Mouse (Mus musculus): ENCODE data around the gene Kdm5b. TPM values are rescaled to one million over a fixed set of nuclear protein-coding genes. Genes with fewer than 3 reads are reported as not detected.
A peak's percentile ranks its signal among the peaks of the same experiment; 100 is the strongest.

Gene Kdm5b
- polyA plus RNA-seq, 1 experiment from 2014 or later, result 120 TPM

GRCm38 (mm10) chr1:134638522-134638921, 78.6 kb downstream of the Kdm5b start:
- 36% methylated on average over 7 of the region's 7 CpGs for WGBS
- ATAC-seq (ENCODE audit: low FRiP score), result no peak
- H3K27ac ChIP-seq, result no peak overlapping the region
- H3K4me3 ChIP-seq, result no peak overlapping the region
- H3K27me3 ChIP-seq, result peaks cover 6% of the 10 kb centered on the region
- H3K9me3 ChIP-seq (replicated peaks), result no peaks in the 10 kb centered on the region
- H3K4me2 ChIP-seq (replicated peaks), result no peak overlapping the region
- H3K36me3 ChIP-seq, result peaks cover 16% of the 10 kb centered on the region; the same call in 1 of the 2 replicates
- peaks cover 13% of the 10 kb centered on the region for H3K4me1 ChIP-seq
- H3K9ac ChIP-seq, result no peak overlapping the region

- Histone ChIP-seq H3K9ac (no peak overlapping the region), H3K4me2 (replicated peaks) (no peak overlapping the region), H3K4me1 (peaks cover 13% of the 10 kb centered on the region), H3K9me3 (replicated peaks) (no peaks in the 10 kb centered on the region), H3K36me3 (0 out of 2 replicates have a peak, but pooled peaks cover 6% of the 10 kb centered on the region), H3K4me3 (no peak overlapping the region), H3K27ac (no peak overlapping the region), H3K27me3 (peaks cover 16% of the 10 kb centered on the region)
- ATAC-seq (ENCODE audit: low FRiP score), result no peak
- 85% methylated on average over 6 of the region's 6 CpGs for WGBS
These were observed 79.5 kb downstream of the Kdm5b start for GRCm38 (mm10) chr1:134639460-134639859.

GRCm38 (mm10) chr1:134641507-134641906, 81.5 kb downstream of the Kdm5b start:
- no peak overlapping the region for H3K27ac ChIP-seq
- H3K36me3 ChIP-seq, result no peaks in the 10 kb centered on the region
- ATAC-seq (ENCODE audit: low FRiP score), result no peak
- 22% methylated on average over 3 of the region's 3 CpGs for WGBS
- peaks cover 16% of the 10 kb centered on the region for H3K4me1 ChIP-seq
- H3K4me2 ChIP-seq (replicated peaks), result no peak overlapping the region
- H3K9ac ChIP-seq, result no peak overlapping the region
- no peak overlapping the region for H3K4me3 ChIP-seq
- no peaks in the 10 kb centered on the region for H3K9me3 ChIP-seq (replicated peaks)
- peaks cover 36% of the 10 kb centered on the region for H3K27me3 ChIP-seq

GRCm38 (mm10) chr1:134643702-134644101, 83.7 kb downstream of the Kdm5b start:
- Histone ChIP-seq H3K27ac (no peak overlapping the region), H3K4me2 (replicated peaks) (no peak overlapping the region), H3K4me1 (peaks cover 23% of the 10 kb centered on the region), H3K36me3 (no peaks in the 10 kb centered on the region), H3K9ac (no peak overlapping the region), H3K9me3 (replicated peaks) (no peaks in the 10 kb centered on the region), H3K4me3 (no peak overlapping the region), H3K27me3 (peaks cover 58% of the 10 kb centered on the region)
- ATAC-seq (ENCODE audit: low FRiP score), result no peak
- WGBS, result 81% methylated on average over 6 of the region's 6 CpGs

GRCm38 (mm10) chr1:134645408-134646200, 85.6 kb downstream of the Kdm5b start:
- Histone ChIP-seq H3K4me2 (replicated peaks) (peak overlapping the region; percentile 83), H3K4me3 (peak overlapping the region; percentile 44), H3K9ac (no peak overlapping the region), H3K9me3 (replicated peaks) (no peaks in the 10 kb centered on the region), H3K4me1 (peaks cover 23% of the 10 kb centered on the region), H3K27me3 (peaks cover 73% of the 10 kb centered on the region), H3K27ac (no peak overlapping the region), H3K36me3 (no peaks in the 10 kb centered on the region)
- WGBS, result 16% methylated on average over 16 of the region's 16 CpGs
- ATAC-seq (ENCODE audit: low FRiP score), result no peak

GRCm38 (mm10) chr1:134646261-134646962, 86.4 kb downstream of the Kdm5b start, which contains the start of gene Syt2:
Gene Syt2, plus strand, starts transcription at chr1:134646677.
- under 1% methylated on average over 61 of the region's 63 CpGs for WGBS
- Histone ChIP-seq H3K9me3 (replicated peaks) (no peaks in the 10 kb centered on the region), H3K27me3 (peaks cover 73% of the 10 kb centered on the region), H3K4me3 (peak within 1 kb of the TSS; percentile 44), H3K36me3 (no peaks in the 10 kb centered on the region), H3K4me2 (replicated peaks) (peak within 1 kb of the TSS; percentile 83), H3K9ac (peak within 1 kb of the TSS; percentile 53), H3K4me1 (peaks cover 26% of the 10 kb centered on the region), H3K27ac (no peak within 1 kb of the TSS)
- ATAC-seq (ENCODE audit: low FRiP score), result peak; percentile 59

GRCm38 (mm10) chr1:134646963-134647282, 87.0 kb downstream of the Kdm5b start:
- H3K4me1 ChIP-seq, result peaks cover 27% of the 10 kb centered on the region
- no peak for ATAC-seq (ENCODE audit: low FRiP score)
- WGBS, result 1% methylated on average over 27 of the region's 28 CpGs
- peak overlapping the region; percentile 44 for H3K4me3 ChIP-seq
- peak overlapping the region; percentile 53 for H3K9ac ChIP-seq
- H3K27ac ChIP-seq, result no peak overlapping the region
- peaks cover 73% of the 10 kb centered on the region for H3K27me3 ChIP-seq
- H3K4me2 ChIP-seq (replicated peaks), result peak overlapping the region; percentile 83
- no peaks in the 10 kb centered on the region for H3K9me3 ChIP-seq (replicated peaks)
- no peaks in the 10 kb centered on the region for H3K36me3 ChIP-seq

GRCm38 (mm10) chr1:134647591-134647990, 87.6 kb downstream of the Kdm5b start:
- Histone ChIP-seq H3K36me3 (no peaks in the 10 kb centered on the region), H3K9me3 (replicated peaks) (no peaks in the 10 kb centered on the region), H3K9ac (no peak overlapping the region), H3K27me3 (peaks cover 73% of the 10 kb centered on the region), H3K4me2 (replicated peaks) (peak overlapping the region; percentile 83; the same call in 1 of the 2 replicates), H3K4me1 (peaks cover 33% of the 10 kb centered on the region), H3K27ac (no peak overlapping the region), H3K4me3 (peak overlapping the region; percentile 44; the same call in 1 of the 2 replicates)
- ATAC-seq (ENCODE audit: low FRiP score), result no peak
- 25% methylated on average over 7 of the region's 7 CpGs for WGBS

GRCm38 (mm10) chr1:134650816-134651215, 90.8 kb downstream of the Kdm5b start:
- 89% methylated on average over 5 of the region's 5 CpGs for WGBS
- no peak overlapping the region for H3K27ac ChIP-seq
- H3K9ac ChIP-seq, result no peak overlapping the region
- H3K4me2 ChIP-seq (replicated peaks), result no peak overlapping the region
- peaks cover 39% of the 10 kb centered on the region for H3K4me1 ChIP-seq
- no peaks in the 10 kb centered on the region for H3K36me3 ChIP-seq
- H3K4me3 ChIP-seq, result no peak overlapping the region
- ATAC-seq (ENCODE audit: low FRiP score), result no peak
- H3K27me3 ChIP-seq, result peaks cover 44% of the 10 kb centered on the region
- H3K9me3 ChIP-seq (replicated peaks), result no peaks in the 10 kb centered on the region

- Histone ChIP-seq H3K27ac (peak overlapping the region; percentile 44; the same call in 1 of the 2 replicates), H3K9me3 (replicated peaks) (no peaks in the 10 kb centered on the region), H3K27me3 (peaks cover 39% of the 10 kb centered on the region), H3K4me1 (peaks cover 35% of the 10 kb centered on the region), H3K4me2 (replicated peaks) (no peak overlapping the region), H3K4me3 (no peak overlapping the region), H3K9ac (no peak overlapping the region), H3K36me3 (no peaks in the 10 kb centered on the region)
- ATAC-seq (ENCODE audit: low FRiP score), result no peak
- WGBS, result 56% methylated on average over 13 of the region's 13 CpGs
These were observed 91.4 kb downstream of the Kdm5b start for GRCm38 (mm10) chr1:134651268-134651850.

- no peak overlapping the region for H3K4me3 ChIP-seq
- no peaks in the 10 kb centered on the region for H3K36me3 ChIP-seq
- H3K9me3 ChIP-seq (replicated peaks), result no peaks in the 10 kb centered on the region
- H3K9ac ChIP-seq, result no peak overlapping the region
- no peak overlapping the region for H3K4me2 ChIP-seq (replicated peaks)
- 32% methylated on average over 4 of the region's 4 CpGs for WGBS
- ATAC-seq (ENCODE audit: low FRiP score), result peak; percentile 44
- H3K27me3 ChIP-seq, result peaks cover 33% of the 10 kb centered on the region
- peak overlapping the region; percentile 44 for H3K27ac ChIP-seq
- H3K4me1 ChIP-seq, result peaks cover 29% of the 10 kb centered on the region
These were observed 92.0 kb downstream of the Kdm5b start for GRCm38 (mm10) chr1:134651851-134652398.
